Mouse (Mus musculus) cerebellum, adult 9-10 months (tissue): ENCODE data around the gene Zkscan16.

Source experiments
- DNase-seq: peaks from one replicate; pipeline ENCODE4 v3.0.0; 2022

The Zkscan16 gene

GRCm38 (mm10) chr4:59002948-59003805 is 59.7 kb downstream of the Zkscan16 start, which contains the start of gene Gm20503:
TSS of gene Gm20503 (plus strand) at chr4:59003210.
- peak; percentile 88 for DNase-seq

GRCm38 (mm10) chr4:59003806-59004200 is 60.4 kb downstream of the Zkscan16 start:
- DNase-seq = no peak

- DNase-seq = no peak
These were observed 62.8 kb downstream of the Zkscan16 start for GRCm38 (mm10) chr4:59006211-59006610.

- no peak for DNase-seq
These were observed 63.6 kb downstream of the Zkscan16 start for GRCm38 (mm10) chr4:59007016-59007415.
